Mouse (Mus musculus) stomach, embryonic 16.5 days (tissue): ENCODE data around the gene Gm20503. TPM values are rescaled to one million over a fixed set of nuclear protein-coding genes. Genes with fewer than 3 reads are reported as not detected.

ENCODE experiments used
- ATAC-seq: fragments of 200-750 bp; cut with Nextera tagmentation; 2 replicates; pipeline ENCODE4 v1.8.0; 2017; ENCODE audit warnings: moderate number of reproducible peaks, moderate TSS enrichment; ENCODE audit not compliant: insufficient read depth, low FRiP score
- H3K27ac ChIP-seq: fragments of 300-500 bp; sonication (generic); 2 replicates; pipeline ENCODE4 v1.5.1; 2014; ENCODE audit warnings: low read length
- H3K27me3 ChIP-seq: fragments of 300-500 bp; sonication (generic); 2 replicates; pipeline ENCODE4 v1.6.1; 2014; ENCODE audit warnings: low read length, control low read depth, mixed read lengths; ENCODE audit not compliant: control insufficient read depth, insufficient read depth
- H3K36me3 ChIP-seq: fragments of 300-500 bp; sonication (generic); 2 replicates; pipeline ENCODE4 v1.6.1; 2014; ENCODE audit warnings: low read length; ENCODE audit not compliant: control insufficient read depth, insufficient read depth
- H3K4me1 ChIP-seq: fragments of 300-500 bp; sonication (generic); 2 replicates; pipeline ENCODE4 v1.6.1; 2014; ENCODE audit warnings: low read length, control low read depth, mixed read lengths; ENCODE audit not compliant: control insufficient read depth, insufficient read depth
- H3K4me2 ChIP-seq: fragments of 300-500 bp; sonication (generic); 2 replicates; pipeline ENCODE4 v1.6.1; 2014; ENCODE audit warnings: low read depth, low read length, mixed read lengths
- H3K4me3 ChIP-seq: fragments of 300-500 bp; sonication (generic); replicated peaks from 2 replicates; pipeline ENCODE4 v1.5.1; 2014; ENCODE audit warnings: mild to moderate bottlenecking, low read length
- H3K9ac ChIP-seq: fragments of 300-500 bp; sonication (generic); 2 replicates; pipeline ENCODE4 v1.6.1; 2014; ENCODE audit warnings: low read length
- H3K9me3 ChIP-seq: fragments of 300-500 bp; sonication (generic); replicated peaks from 2 replicates; pipeline ENCODE4 v1.6.1; 2016; ENCODE audit warnings: low read length, control low read depth; ENCODE audit not compliant: control insufficient read depth
- WGBS: fragments of 180-500 bp; shearing (Covaris S2); extraction: QIAGEN DNeasy Blood & Tissue Kit; methylation state at CpG from one replicate; pipeline ENCODE4 v1.1.7; 2014; 5-methylcytosine and 5-hydroxymethylcytosine counted together
- polyA plus RNA-seq: library from polyadenylated mRNA; unstranded; fragments of >200 nt; fragmentation: Nextera tagmentation; extraction: Ambion mirVana; gene quantifications from 2 replicates; pipeline ENCODE4 v1.2.1, GENCODE M21; 2015

The Gm20503 gene
- polyA plus RNA-seq, 1 experiment from 2014 or later, result 7.3 TPM

DNA sequence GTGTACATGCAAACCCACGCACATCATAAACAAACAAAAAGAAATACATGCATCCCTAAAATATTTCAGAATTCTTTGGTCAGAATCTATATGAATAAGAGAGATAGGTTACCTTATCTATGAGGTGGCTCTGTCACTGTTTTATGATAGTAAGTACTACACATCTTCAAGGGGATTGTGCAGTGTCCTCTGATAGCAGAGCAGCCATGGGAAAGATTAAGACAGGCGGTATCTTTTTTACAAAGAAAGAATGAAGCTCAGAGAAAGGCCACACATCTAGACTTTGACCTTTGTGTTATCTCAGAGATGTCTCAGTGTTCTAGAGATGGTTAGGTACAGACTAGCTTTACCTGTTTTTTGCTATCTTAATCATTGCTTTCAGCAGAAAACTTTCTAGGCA, 13.9 kb downstream of the Gm20503 start:
- WGBS, result 78% methylated on average over 2 of the region's 2 CpGs
- no peaks in the 10 kb centered on the region for H3K4me1 ChIP-seq
- H3K36me3 ChIP-seq, result peaks cover 10% of the 10 kb centered on the region; the same call in 1 of the 2 replicates
- H3K9me3 ChIP-seq, result no peaks in the 10 kb centered on the region
- H3K27ac ChIP-seq, result no peak overlapping the region
- H3K27me3 ChIP-seq, result no peaks in the 10 kb centered on the region
- H3K4me2 ChIP-seq, result no peak overlapping the region
- no peak for ATAC-seq
- no peak overlapping the region for H3K4me3 ChIP-seq
- H3K9ac ChIP-seq, result no peak overlapping the region

DNA sequence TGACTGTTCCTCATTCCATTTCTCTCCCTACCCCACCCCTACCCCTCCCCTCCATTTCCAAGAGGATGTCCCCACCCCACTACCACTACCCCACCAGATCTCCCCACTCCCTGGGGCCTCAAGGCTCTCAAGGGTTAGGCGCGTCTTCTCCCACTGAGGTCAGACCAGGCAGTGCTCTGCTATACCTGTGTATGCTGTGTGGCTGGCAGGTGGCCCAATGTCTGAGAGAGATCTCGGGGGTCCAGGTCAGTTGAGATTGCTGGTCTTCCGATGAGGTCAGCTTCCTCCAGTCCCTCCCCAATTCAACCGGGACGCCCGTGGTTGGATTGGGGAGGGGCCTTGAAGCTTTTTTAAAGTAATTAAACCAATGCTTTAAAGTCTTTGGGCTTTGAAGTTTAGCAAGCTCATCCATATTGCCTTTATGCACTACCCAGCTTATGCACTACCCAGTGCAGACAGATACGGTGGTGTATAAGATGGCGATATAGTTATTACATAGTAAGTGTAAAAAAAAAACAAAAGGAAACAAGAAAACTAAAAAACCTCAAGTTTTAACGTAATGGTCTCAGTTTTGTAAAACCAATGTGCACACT, 31.4 kb downstream of the Gm20503 start:
- Histone ChIP-seq H3K9me3 (no peaks in the 10 kb centered on the region), H3K27ac (no peak overlapping the region), H3K9ac (peak overlapping the region; percentile 93), H3K4me3 (peak overlapping the region; percentile 77), H3K27me3 (no peaks in the 10 kb centered on the region), H3K4me2 (peak overlapping the region; percentile 56), H3K4me1 (peaks cover 9% of the 10 kb centered on the region; the same call in 1 of the 2 replicates), H3K36me3 (no peaks in the 10 kb centered on the region)
- ATAC-seq, result 0 out of 2 replicates have a peak, but pooled peaks have one; percentile 30
- WGBS, result 82% methylated on average over 10 of the region's 10 CpGs

DNA sequence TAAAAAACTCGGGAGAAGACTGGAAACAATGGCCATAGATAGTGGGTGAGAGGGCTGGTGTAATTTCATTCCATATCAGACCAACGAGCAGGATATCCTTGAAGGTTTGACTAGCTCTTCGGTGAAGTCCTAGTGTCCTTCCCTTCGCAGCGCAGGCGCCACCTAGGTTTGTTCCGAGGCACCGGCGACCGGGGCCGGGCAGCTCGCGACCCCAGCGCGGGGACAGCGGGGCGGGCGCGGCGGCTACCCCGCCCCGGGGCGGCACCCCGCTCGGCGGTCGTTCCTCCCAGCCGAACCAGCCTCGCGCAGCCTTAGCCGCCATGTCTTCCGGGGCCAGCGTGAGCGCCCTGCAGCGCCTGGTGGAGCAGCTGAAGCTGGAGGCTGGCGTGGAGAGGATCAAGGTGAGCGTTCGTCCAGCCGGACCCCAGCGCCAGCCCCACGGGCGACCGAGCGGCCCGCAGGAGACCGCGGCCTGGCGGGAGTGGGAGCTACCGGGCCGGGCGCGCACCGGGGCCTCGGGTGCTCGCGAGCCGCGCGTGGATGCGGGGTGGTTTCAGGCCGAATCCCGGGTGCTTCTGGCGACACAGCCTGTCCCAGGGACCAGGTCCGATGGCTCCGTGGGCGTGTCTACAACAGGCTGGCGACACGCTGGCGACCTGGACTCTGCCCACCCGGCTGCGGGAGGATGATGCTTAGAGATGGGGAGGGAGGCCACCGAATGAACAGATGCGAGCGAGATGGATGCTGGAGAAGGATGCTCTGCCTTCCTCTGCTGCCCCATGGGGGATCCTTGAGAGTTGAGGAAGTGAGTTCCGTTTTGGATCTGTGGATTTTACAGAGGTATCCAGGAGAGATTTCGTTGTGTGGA, 32.1 kb downstream of the Gm20503 start, which contains the start of gene Gng10:
Gene Gng10 (plus strand): TSS at position 171 of the 868 bp plus-strand sequence.
- H3K27me3 ChIP-seq, result no peaks in the 10 kb centered on the region
- peak within 1 kb of the TSS; percentile 93 for H3K9ac ChIP-seq
- peaks cover 9% of the 10 kb centered on the region; the same call in 1 of the 2 replicates for H3K4me1 ChIP-seq
- H3K4me3 ChIP-seq, result peak within 1 kb of the TSS; percentile 77
- no peaks in the 10 kb centered on the region for H3K36me3 ChIP-seq
- 9% methylated on average over 76 of the region's 76 CpGs for WGBS
- peak within 1 kb of the TSS; percentile 56 for H3K4me2 ChIP-seq
- ATAC-seq, result peak; percentile 89
- H3K27ac ChIP-seq, result peak within 1 kb of the TSS; percentile 62; the same call in 1 of the 2 replicates
- H3K9me3 ChIP-seq, result no peaks in the 10 kb centered on the region

DNA sequence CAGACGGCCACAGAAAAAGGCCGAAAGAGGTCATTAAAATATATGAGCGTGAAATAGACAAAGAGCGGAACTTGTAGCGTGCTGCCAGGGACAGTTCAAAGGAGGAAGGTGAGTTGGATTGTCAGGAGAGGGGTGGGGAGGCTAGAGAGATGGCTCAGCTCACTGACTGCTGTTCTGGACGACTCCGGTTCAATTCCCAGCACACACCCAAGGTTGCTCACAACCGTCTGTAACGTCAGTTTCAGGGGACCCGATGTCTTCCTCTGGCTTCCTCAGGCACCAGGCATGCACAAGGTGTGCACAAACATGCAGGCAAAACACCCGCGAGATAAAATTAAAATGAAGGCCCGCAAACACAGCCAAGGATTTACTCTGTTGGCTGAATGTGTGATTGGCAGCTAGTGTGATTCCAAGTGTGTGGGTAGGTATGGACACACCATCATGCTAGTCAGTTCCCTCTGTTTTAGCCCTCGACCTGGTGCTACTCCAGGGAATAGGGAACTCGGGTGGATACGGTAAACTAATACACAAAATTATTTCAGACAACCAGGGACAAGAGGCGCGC, 32.9 kb downstream of the Gm20503 start:
- 57% methylated on average over 18 of the region's 18 CpGs for WGBS
- Histone ChIP-seq H3K9me3 (no peaks in the 10 kb centered on the region), H3K36me3 (0 out of 2 replicates have a peak, but pooled peaks cover 2% of the 10 kb centered on the region), H3K27ac (no peak overlapping the region), H3K4me1 (peaks cover 9% of the 10 kb centered on the region; the same call in 1 of the 2 replicates), H3K27me3 (no peaks in the 10 kb centered on the region), H3K4me3 (peak overlapping the region; percentile 77), H3K4me2 (peak overlapping the region; percentile 56), H3K9ac (peak overlapping the region; percentile 93)
- no peak; the same call in 1 of the 2 replicates for ATAC-seq

DNA sequence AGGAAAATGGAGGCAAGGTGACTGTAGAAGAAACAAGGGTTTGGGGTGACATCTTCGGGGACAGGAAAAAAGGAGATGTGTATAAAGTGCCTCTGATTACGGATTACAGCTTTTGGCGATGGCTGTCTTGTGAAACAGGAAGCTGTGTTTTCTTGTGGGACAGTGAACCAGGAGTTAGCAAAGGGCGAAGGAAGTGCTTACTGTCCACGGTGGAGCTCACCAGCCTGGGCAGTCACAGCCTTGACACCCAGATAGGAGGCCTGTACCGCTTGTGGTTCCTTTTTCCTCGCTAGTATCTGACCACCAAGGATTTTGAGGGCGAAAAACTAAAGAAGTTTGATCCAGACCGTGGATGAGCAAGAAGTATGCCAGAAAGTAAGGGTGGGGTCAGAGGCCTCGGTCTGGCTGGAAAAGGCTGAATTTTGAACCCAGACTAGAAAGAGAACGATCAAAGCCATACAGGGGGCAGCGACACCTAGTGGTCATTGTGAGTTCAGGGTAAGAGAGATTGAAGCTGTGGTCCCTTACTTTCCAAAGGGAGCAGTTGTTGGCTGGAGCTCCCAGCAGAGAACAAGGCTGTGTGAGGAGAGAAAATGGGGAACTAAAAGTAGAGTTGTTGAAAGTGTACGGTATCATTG, 33.6 kb downstream of the Gm20503 start:
- H3K4me3 ChIP-seq, result no peak overlapping the region
- no peaks in the 10 kb centered on the region for H3K27me3 ChIP-seq
- 49% methylated on average over 13 of the region's 13 CpGs for WGBS
- no peaks in the 10 kb centered on the region for H3K9me3 ChIP-seq
- H3K27ac ChIP-seq, result no peak overlapping the region; the same call in 1 of the 2 replicates
- H3K9ac ChIP-seq, result no peak overlapping the region
- ATAC-seq, result no peak; the same call in 1 of the 2 replicates
- peaks cover 9% of the 10 kb centered on the region; the same call in 1 of the 2 replicates for H3K4me1 ChIP-seq
- 0 out of 2 replicates have a peak, but pooled peaks cover 5% of the 10 kb centered on the region for H3K36me3 ChIP-seq
- H3K4me2 ChIP-seq, result peak overlapping the region; percentile 35; the same call in 1 of the 2 replicates

DNA sequence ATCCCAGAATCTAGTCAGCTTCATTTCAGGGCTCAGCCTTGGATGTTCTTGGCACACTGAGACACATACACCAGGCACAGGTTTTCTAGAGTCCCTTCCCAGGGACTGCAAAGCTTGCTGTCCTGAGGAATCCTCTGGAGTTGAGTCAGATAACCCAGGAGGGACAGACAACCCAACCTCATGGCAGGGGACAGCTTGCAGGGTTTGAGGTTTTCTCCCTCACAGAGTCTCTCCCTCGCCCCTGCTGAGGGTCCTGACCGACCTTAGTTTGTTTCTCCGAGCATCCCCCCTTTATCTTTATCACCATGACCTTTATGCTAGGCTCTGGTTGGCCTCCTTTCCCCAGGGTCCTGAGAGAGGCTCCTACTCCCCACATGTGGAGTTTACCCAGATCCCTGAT, 34.5 kb downstream of the Gm20503 start:
- Histone ChIP-seq H3K4me3 (no peak overlapping the region), H3K27me3 (no peaks in the 10 kb centered on the region), H3K4me2 (no peak overlapping the region), H3K9ac (no peak overlapping the region), H3K4me1 (peaks cover 9% of the 10 kb centered on the region; the same call in 1 of the 2 replicates), H3K9me3 (no peaks in the 10 kb centered on the region), H3K36me3 (0 out of 2 replicates have a peak, but pooled peaks cover 5% of the 10 kb centered on the region), H3K27ac (no peak overlapping the region)
- ATAC-seq, result no peak
- 76% methylated on average over 3 of the region's 3 CpGs for WGBS

DNA sequence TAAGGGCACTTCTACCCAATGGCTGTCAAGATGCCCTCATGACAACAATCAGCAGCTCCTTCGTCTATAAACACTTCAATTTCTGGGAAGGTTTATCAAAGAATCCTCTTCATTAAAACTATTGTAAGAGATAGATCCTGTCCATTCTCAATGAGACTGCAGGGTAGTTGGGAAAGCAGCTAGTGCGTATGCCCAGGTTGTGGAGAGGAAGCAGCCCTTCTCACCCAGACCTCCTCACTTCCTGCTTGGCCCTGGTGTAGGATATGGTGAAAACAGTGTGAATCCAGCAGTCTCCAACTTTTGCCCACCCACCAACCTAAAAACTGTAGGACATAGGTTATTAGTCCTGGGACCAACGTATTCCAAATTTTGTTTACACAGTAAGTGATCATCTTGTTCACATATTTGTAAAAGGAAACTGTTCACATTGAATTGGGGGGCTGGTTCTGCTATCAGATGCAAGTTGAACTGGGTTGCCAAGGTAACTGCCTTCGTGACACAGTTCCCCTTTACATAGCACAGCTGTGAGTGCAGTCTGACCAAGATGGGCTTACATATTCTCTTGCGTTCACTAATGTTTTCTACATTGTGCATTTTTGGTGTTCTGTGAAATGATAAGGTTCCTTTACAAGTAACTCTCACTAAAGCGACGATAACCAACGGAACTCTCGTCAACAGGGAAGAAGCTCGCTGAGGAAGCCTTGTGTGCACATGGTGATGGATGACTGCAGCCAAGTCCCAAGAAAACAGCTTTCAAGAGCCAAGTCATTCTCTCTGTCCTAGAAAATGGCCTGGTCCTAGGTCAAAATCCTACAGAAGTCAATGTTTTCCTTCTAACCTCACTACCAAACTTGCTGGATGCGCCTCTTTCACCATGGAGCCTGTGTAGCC, 37.6 kb downstream of the Gm20503 start:
- 0 out of 2 replicates have a peak, but pooled peaks cover 2% of the 10 kb centered on the region for H3K9me3 ChIP-seq
- 80% methylated on average over 11 of the region's 11 CpGs for WGBS
- H3K4me1 ChIP-seq, result peaks cover 9% of the 10 kb centered on the region; the same call in 1 of the 2 replicates
- no peak overlapping the region for H3K4me2 ChIP-seq
- H3K27ac ChIP-seq, result no peak overlapping the region
- H3K9ac ChIP-seq, result no peak overlapping the region
- H3K36me3 ChIP-seq, result peaks cover 10% of the 10 kb centered on the region; the same call in 1 of the 2 replicates
- H3K27me3 ChIP-seq, result no peaks in the 10 kb centered on the region
- ATAC-seq, result no peak
- H3K4me3 ChIP-seq, result no peak overlapping the region

DNA sequence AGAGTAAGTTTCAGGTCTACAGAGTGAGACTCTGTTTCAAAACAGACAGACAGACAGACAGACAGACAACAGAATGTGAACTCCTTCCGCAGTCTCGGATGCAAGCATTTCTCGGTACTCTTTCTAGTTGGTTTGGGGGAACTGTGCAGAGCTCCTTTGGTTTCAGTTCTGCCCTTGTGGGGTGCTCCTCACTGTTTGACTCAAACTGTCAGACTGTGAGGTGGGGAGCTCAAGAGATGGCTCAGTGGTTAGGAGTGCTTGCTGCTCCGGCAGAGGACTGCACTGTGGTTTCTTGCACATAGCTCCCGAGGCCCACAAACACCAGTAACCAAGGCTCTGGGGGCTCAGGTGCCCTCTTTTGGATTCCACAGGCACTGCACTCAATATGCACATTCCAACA, 40.1 kb downstream of the Gm20503 start:
- Histone ChIP-seq H3K4me3 (no peak overlapping the region), H3K27me3 (no peaks in the 10 kb centered on the region), H3K4me1 (no peaks in the 10 kb centered on the region), H3K36me3 (peaks cover 10% of the 10 kb centered on the region; the same call in 1 of the 2 replicates), H3K9ac (no peak overlapping the region), H3K4me2 (no peak overlapping the region), H3K27ac (no peak overlapping the region), H3K9me3 (0 out of 2 replicates have a peak, but pooled peaks cover 2% of the 10 kb centered on the region)
- ATAC-seq, result no peak
- 94% methylated on average over 5 of the region's 5 CpGs for WGBS
